Mouse (Mus musculus): Measurements from ENCODE around the gene Fbxw2.
"Not testable (repeated sequence)": the region's sequence is repeated elsewhere in the genome, so short reads cannot be mapped to it uniquely, and the experiment has no call there.

Fbxw2 gene

GRCm38 (mm10) chr2:34773673-34774072 is 52.4 kb downstream of the Fbxw2 start:
- no peak for DNase-seq (ENCODE audit: low spot score)

GRCm38 (mm10) chr2:34772252-34773235 is 53.6 kb downstream of the Fbxw2 start:
- peak; percentile 24 for DNase-seq (ENCODE audit: low spot score)

- DNase-seq (ENCODE audit: low spot score): peak; percentile 100
Observed at GRCm38 (mm10) chr2:34771368-34772226, 54.5 kb downstream of the Fbxw2 start, which contains the start of gene Hspa5. Gene Hspa5, plus strand, starts transcription at chr2:34771970.

DNA sequence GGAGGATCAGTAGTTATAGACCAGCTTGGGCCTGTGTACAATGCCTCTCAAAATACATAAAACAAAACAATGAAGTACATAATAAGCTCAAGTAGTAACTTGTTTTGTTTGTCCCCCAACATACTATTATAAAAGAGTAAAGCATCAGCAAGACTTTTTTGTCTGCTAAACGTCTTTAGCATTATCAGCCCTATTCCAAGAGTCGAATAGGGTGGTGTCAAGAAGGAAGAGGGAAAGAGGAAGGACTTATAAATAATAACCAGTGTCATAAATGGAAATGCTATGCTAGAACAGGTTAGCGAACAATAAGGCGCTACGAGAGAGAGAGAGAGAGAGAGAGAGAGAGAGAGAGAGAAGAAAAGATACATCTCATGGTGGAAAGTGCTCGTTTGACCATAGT is 55.2 kb downstream of the Fbxw2 start:
- no peak for DNase-seq (ENCODE audit: low spot score)

GRCm38 (mm10) chr2:34770049-34770448 is 56.1 kb downstream of the Fbxw2 start:
- no peak for DNase-seq (ENCODE audit: low spot score)

DNA sequence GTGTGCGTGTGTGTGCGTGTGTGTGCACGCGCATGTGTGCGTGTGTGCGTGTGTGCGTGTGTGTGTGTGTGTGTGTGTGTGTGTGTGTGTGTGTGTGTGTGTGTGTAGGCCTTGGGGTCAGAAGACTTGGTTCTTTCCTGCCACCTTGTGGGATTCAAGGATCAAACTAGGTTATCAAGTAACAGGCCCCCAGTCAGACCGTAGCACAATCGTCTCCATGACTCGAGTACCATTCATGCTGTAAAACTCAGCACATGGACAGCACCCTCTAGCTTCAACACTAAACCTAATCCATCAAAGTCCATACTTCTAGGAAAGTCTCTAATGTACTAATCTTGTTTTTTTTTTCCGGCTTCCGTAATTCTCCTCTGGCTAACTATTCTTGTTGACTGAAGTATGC is 61.3 kb downstream of the Fbxw2 start:
- DNase-seq (ENCODE audit: low spot score): no peak

DNA sequence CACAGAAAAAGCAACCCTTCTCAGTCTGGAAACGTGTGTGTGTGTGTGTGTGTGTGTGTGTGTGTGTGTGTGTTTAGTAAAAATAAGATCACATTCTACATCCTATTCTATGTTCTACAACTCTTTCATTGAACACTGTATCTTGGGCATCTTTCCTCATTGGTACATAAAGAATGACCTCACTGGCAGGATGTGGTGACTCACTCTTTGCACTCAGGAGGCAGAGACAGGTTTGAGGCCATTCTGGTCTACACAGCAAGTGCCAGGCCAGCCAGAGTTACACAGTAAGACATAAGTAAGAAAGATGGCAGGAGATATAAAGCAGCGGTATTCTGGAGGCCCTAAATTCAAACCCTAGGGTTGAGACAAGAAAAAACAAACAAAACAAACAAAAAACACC is 63.2 kb downstream of the Fbxw2 start:
- DNase-seq (ENCODE audit: low spot score): no peak

- no peak for DNase-seq (ENCODE audit: low spot score)
Observed at GRCm38 (mm10) chr2:34762174-34762573, 63.9 kb downstream of the Fbxw2 start.

- DNase-seq (ENCODE audit: low spot score): not testable (repeated sequence)
Observed at GRCm38 (mm10) chr2:34761272-34761671, 64.8 kb downstream of the Fbxw2 start.

DNA sequence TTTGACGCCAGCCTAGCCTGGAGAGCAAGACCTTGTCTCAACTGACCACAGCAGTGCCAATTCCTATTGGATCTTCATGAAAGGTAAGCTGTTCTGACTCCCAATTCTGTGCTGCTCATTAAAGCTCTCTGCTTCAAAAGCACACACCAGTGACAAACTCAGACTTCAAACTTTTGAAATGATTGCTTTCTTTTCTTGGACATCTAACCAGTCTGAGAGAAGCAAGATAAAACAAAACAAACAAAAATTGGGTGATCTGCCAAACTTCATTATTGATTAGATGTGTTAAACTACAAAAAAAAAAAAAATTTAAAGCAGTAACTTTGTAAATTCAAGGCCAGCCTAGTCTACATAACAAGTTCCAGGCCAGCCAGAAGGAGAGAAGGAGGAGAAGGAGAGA is 68.8 kb downstream of the Fbxw2 start:
- DNase-seq (ENCODE audit: low spot score): no peak

- DNase-seq (ENCODE audit: low spot score): no peak
Observed at GRCm38 (mm10) chr2:34754551-34755358, 71.4 kb downstream of the Fbxw2 start, which contains the start of gene Gapvd1. Gene Gapvd1, minus strand, starts transcription at chr2:34755232.

All from ovary, adult 18-20 months (tissue).